Mouse (Mus musculus): ENCODE measurements around the gene Ttll11. TPM values are rescaled to one million over a fixed set of nuclear protein-coding genes. Genes with fewer than 3 reads are reported as not detected.

The Ttll11 gene
- polyA plus RNA-seq, 1 experiment from 2014 or later, result 0.75 TPM

- ATAC-seq (ENCODE audit: low FRiP score, low TSS enrichment), result no peak
- WGBS, result 90% methylated on average over 12 of the region's 12 CpGs
Observed at GRCm38 (mm10) chr2:35769398-35769797, 210.3 kb downstream of the Ttll11 start.

GRCm38 (mm10) chr2:35768538-35769238 lies 211.0 kb downstream of the Ttll11 start:
- no peak overlapping the region for H3K27ac ChIP-seq (ENCODE audit: low read length)
- no peaks in the 10 kb centered on the region for H3K36me3 ChIP-seq (ENCODE audit: insufficient read depth, low read length)
- H3K9ac ChIP-seq (replicated peaks; ENCODE audit: low read length), result no peak overlapping the region
- H3K4me3 ChIP-seq (ENCODE audit: low read length), result no peak overlapping the region
- ATAC-seq (ENCODE audit: low FRiP score, low TSS enrichment), result no peak
- H3K4me2 ChIP-seq (replicated peaks; ENCODE audit: low read depth, low read length), result no peak overlapping the region
- H3K9me3 ChIP-seq (ENCODE audit: low read length), result no peaks in the 10 kb centered on the region
- H3K27me3 ChIP-seq (ENCODE audit: insufficient read depth, low read length), result no peaks in the 10 kb centered on the region
- 38% methylated on average over 4 of the region's 4 CpGs for WGBS
- H3K4me1 ChIP-seq (ENCODE audit: insufficient read depth, low read length), result 0 out of 2 replicates have a peak, but pooled peaks cover 9% of the 10 kb centered on the region

More at GRCm38 (mm10) chr2:35769398-35769797, 210.3 kb downstream of the Ttll11 start:
- no peaks in the 10 kb centered on the region for H3K27me3 ChIP-seq (ENCODE audit: insufficient read depth, low read length)
- H3K4me1 ChIP-seq (ENCODE audit: insufficient read depth, low read length), result 0 out of 2 replicates have a peak, but pooled peaks cover 9% of the 10 kb centered on the region
- H3K9ac ChIP-seq (replicated peaks; ENCODE audit: low read length), result no peak overlapping the region
- H3K4me3 ChIP-seq (ENCODE audit: low read length), result no peak overlapping the region
- H3K9me3 ChIP-seq (ENCODE audit: low read length), result no peaks in the 10 kb centered on the region
- H3K27ac ChIP-seq (ENCODE audit: low read length), result no peak overlapping the region
- H3K4me2 ChIP-seq (replicated peaks; ENCODE audit: low read depth, low read length), result no peak overlapping the region
- no peaks in the 10 kb centered on the region for H3K36me3 ChIP-seq (ENCODE audit: insufficient read depth, low read length)

- WGBS, result 38% methylated on average over 14 of the region's 14 CpGs
- Histone ChIP-seq H3K9me3 (ENCODE audit: low read length) (no peaks in the 10 kb centered on the region), H3K4me1 (ENCODE audit: insufficient read depth, low read length) (0 out of 2 replicates have a peak, but pooled peaks cover 9% of the 10 kb centered on the region), H3K4me2 (replicated peaks; ENCODE audit: low read depth, low read length) (no peak overlapping the region), H3K27me3 (ENCODE audit: insufficient read depth, low read length) (no peaks in the 10 kb centered on the region), H3K36me3 (ENCODE audit: insufficient read depth, low read length) (no peaks in the 10 kb centered on the region), H3K9ac (replicated peaks; ENCODE audit: low read length) (no peak overlapping the region), H3K4me3 (ENCODE audit: low read length) (no peak overlapping the region), H3K27ac (ENCODE audit: low read length) (no peak overlapping the region)
- no peak for ATAC-seq (ENCODE audit: low FRiP score, low TSS enrichment)
Observed at GRCm38 (mm10) chr2:35767834-35768537, 211.7 kb downstream of the Ttll11 start.

DNA sequence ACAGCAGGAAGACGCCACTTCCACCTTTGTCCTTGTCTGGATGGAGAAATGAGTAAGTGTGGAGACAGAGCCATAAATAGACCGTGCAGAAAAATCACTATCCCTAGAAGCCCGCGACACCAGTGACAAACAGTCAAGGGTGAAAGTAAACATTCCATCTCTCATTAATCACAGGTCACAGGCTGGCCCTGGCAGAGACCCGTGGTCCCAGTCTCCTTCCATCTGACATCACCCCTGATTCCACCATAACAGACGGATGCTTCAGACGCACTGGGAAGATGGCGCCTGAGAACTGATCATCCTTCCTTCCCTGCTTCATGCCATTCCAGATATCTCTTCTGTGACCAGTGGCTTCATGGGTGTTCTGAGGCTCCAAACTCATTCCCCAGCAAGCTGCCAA lies 215.4 kb downstream of the Ttll11 start:
- Histone ChIP-seq H3K36me3 (ENCODE audit: insufficient read depth, low read length) (no peaks in the 10 kb centered on the region), H3K9ac (replicated peaks; ENCODE audit: low read length) (no peak overlapping the region), H3K9me3 (ENCODE audit: low read length) (no peaks in the 10 kb centered on the region), H3K4me3 (ENCODE audit: low read length) (no peak overlapping the region), H3K4me1 (ENCODE audit: insufficient read depth, low read length) (0 out of 2 replicates have a peak, but pooled peaks cover 9% of the 10 kb centered on the region), H3K27me3 (ENCODE audit: insufficient read depth, low read length) (no peaks in the 10 kb centered on the region), H3K27ac (ENCODE audit: low read length) (no peak overlapping the region), H3K4me2 (replicated peaks; ENCODE audit: low read depth, low read length) (no peak overlapping the region)
- 35% methylated on average over 8 of the region's 8 CpGs for WGBS
- no peak for ATAC-seq (ENCODE audit: low FRiP score, low TSS enrichment)

DNA sequence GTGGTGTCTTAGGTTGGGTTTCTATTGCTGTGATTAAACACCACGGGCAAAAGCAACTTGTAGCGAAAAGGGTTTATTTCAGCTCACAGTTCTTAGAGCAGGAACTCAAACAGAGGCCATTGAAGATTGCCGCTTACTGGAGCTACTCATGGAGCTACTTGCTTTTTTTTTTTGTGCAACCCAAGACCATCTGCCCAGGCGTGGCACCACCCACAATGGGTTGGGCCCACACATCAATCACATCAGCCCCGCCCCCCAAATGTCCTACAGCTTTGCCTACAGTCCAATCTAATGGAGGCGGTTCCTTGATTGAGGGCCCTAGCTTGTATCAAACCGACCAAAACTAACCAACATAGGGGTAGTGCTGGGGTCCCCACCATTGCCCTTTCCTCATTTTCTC lies 215.9 kb downstream of the Ttll11 start:
- 0 out of 2 replicates have a peak, but pooled peaks cover 9% of the 10 kb centered on the region for H3K4me1 ChIP-seq (ENCODE audit: insufficient read depth, low read length)
- H3K9ac ChIP-seq (replicated peaks; ENCODE audit: low read length), result no peak overlapping the region
- H3K27me3 ChIP-seq (ENCODE audit: insufficient read depth, low read length), result no peaks in the 10 kb centered on the region
- no peak overlapping the region for H3K27ac ChIP-seq (ENCODE audit: low read length)
- H3K36me3 ChIP-seq (ENCODE audit: insufficient read depth, low read length), result no peaks in the 10 kb centered on the region
- H3K9me3 ChIP-seq (ENCODE audit: low read length), result no peaks in the 10 kb centered on the region
- WGBS, result 94% methylated on average over 7 of the region's 7 CpGs
- no peak overlapping the region for H3K4me2 ChIP-seq (replicated peaks; ENCODE audit: low read depth, low read length)
- ATAC-seq (ENCODE audit: low FRiP score, low TSS enrichment), result no peak
- no peak overlapping the region for H3K4me3 ChIP-seq (ENCODE audit: low read length)

DNA sequence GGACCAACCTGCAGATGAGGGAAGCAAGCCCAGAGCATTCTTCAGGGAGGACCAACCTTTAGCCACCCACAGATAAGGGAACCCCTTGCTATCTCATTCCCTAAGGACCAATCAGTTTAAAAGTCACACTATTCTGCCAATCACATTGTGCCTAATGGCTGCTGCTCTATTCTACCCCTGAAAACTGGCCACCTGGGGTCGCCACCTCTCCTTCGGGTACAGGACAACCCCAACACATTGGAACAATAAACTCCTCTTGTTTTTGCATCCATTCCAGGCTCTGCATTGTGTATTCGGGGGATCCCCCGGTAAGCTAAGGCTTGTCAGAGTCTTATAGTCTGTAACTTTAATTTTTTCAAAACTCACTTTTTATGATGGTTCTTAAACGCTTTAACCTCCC lies 218.3 kb downstream of the Ttll11 start:
- Histone ChIP-seq H3K9me3 (ENCODE audit: low read length) (no peaks in the 10 kb centered on the region), H3K4me1 (ENCODE audit: insufficient read depth, low read length) (0 out of 2 replicates have a peak, but pooled peaks cover 3% of the 10 kb centered on the region), H3K4me2 (replicated peaks; ENCODE audit: low read depth, low read length) (no peak overlapping the region)

GRCm38 (mm10) chr2:35760867-35761266 lies 218.8 kb downstream of the Ttll11 start:
- H3K9me3 ChIP-seq (ENCODE audit: low read length), result no peaks in the 10 kb centered on the region
- no peaks in the 10 kb centered on the region for H3K27me3 ChIP-seq (ENCODE audit: insufficient read depth, low read length)
- H3K4me2 ChIP-seq (replicated peaks; ENCODE audit: low read depth, low read length), result no peak overlapping the region
- 0 out of 2 replicates have a peak, but pooled peaks cover 3% of the 10 kb centered on the region for H3K4me1 ChIP-seq (ENCODE audit: insufficient read depth, low read length)
- H3K27ac ChIP-seq (ENCODE audit: low read length), result no peak overlapping the region
- no peak overlapping the region for H3K4me3 ChIP-seq (ENCODE audit: low read length)
- no peaks in the 10 kb centered on the region for H3K36me3 ChIP-seq (ENCODE audit: insufficient read depth, low read length)
- no peak overlapping the region for H3K9ac ChIP-seq (replicated peaks; ENCODE audit: low read length)
- no peak for ATAC-seq (ENCODE audit: low FRiP score, low TSS enrichment)

More for the DNA sequence above, 218.3 kb downstream of the Ttll11 start:
- ATAC-seq (ENCODE audit: low FRiP score, low TSS enrichment), result no peak
- WGBS, result 80% methylated on average over 5 of the region's 5 CpGs
- no peak overlapping the region for H3K27ac ChIP-seq (ENCODE audit: low read length)
- no peaks in the 10 kb centered on the region for H3K36me3 ChIP-seq (ENCODE audit: insufficient read depth, low read length)
- H3K27me3 ChIP-seq (ENCODE audit: insufficient read depth, low read length), result no peaks in the 10 kb centered on the region
- H3K4me3 ChIP-seq (ENCODE audit: low read length), result no peak overlapping the region
- no peak overlapping the region for H3K9ac ChIP-seq (replicated peaks; ENCODE audit: low read length)

- ATAC-seq (ENCODE audit: low FRiP score, low TSS enrichment), result no peak
- no peaks in the 10 kb centered on the region for H3K36me3 ChIP-seq (ENCODE audit: insufficient read depth, low read length)
- no peaks in the 10 kb centered on the region for H3K27me3 ChIP-seq (ENCODE audit: insufficient read depth, low read length)
- 0 out of 2 replicates have a peak, but pooled peaks cover 3% of the 10 kb centered on the region for H3K4me1 ChIP-seq (ENCODE audit: insufficient read depth, low read length)
- WGBS, result 62% methylated on average over 8 of the region's 8 CpGs
- no peak overlapping the region for H3K9ac ChIP-seq (replicated peaks; ENCODE audit: low read length)
- no peaks in the 10 kb centered on the region for H3K9me3 ChIP-seq (ENCODE audit: low read length)
- no peak overlapping the region for H3K27ac ChIP-seq (ENCODE audit: low read length)
- no peak overlapping the region for H3K4me2 ChIP-seq (replicated peaks; ENCODE audit: low read depth, low read length)
- no peak overlapping the region for H3K4me3 ChIP-seq (ENCODE audit: low read length)
Observed at GRCm38 (mm10) chr2:35760352-35760751, 219.4 kb downstream of the Ttll11 start.

DNA sequence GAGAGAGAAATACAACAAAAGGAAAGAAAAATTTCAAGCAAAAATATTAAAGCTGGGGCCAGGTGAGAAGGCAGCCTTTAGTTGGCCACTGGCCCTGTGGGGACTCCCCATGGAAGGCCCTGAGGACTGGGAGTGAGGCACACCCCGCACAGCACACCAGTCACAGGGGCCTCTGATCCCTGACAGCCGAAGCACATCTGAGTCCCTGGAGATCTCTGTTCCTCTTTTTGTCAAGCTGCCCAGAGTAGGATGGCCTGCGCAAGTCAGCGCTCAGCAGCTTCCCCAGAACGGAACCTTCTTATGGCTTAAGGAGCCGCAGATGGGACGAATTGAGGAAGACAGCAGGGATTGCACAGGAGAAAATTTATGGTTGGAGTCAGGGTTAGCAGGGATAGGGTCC lies 223.2 kb downstream of the Ttll11 start:
- whole genome bisulfite sequencing, result 52% methylated on average over 7 of the region's 7 CpGs
- Histone ChIP-seq H3K36me3 (ENCODE audit: insufficient read depth, low read length) (no peaks in the 10 kb centered on the region), H3K9ac (replicated peaks; ENCODE audit: low read length) (no peak overlapping the region), H3K27ac (ENCODE audit: low read length) (no peak overlapping the region), H3K27me3 (ENCODE audit: insufficient read depth, low read length) (no peaks in the 10 kb centered on the region), H3K9me3 (ENCODE audit: low read length) (no peaks in the 10 kb centered on the region), H3K4me1 (ENCODE audit: insufficient read depth, low read length) (no peaks in the 10 kb centered on the region), H3K4me2 (replicated peaks; ENCODE audit: low read depth, low read length) (no peak overlapping the region), H3K4me3 (ENCODE audit: low read length) (no peak overlapping the region)
- no peak for ATAC-seq (ENCODE audit: low FRiP score, low TSS enrichment)
